Mouse (Mus musculus) mouse trophoblast stem cell (cell line): Measurements from ENCODE around the gene Galk1.

Source experiments
- in situ Hi-C, 2 experiments: fragments of 300-500 bp; cut with MseI, MboI; formaldehyde crosslinking; loops; 2 replicates in 1 of 2; 3 replicates in 1 of 2; pipeline ENCODE4 v1.15.1; 2025

Gene Galk1

GRCm38 (mm10) chr11:116012262-116012947, at the start of gene Galk1:
Gene Galk1, minus strand, starts transcription at chr11:116012719.
- in situ Hi-C loops, result no loop called here

GRCm38 (mm10) chr11:116061641-116062415, 49.3 kb upstream of the Galk1 start:
- in situ Hi-C loops, result no loop called here

- in situ Hi-C loops, result no loop called here
Observed at GRCm38 (mm10) chr11:116060596-116060995, 48.1 kb upstream of the Galk1 start.

GRCm38 (mm10) chr11:116059691-116060025, 47.1 kb upstream of the Galk1 start:
- in situ Hi-C loops, result no loop called here

- in situ Hi-C loops, result no loop called here
Observed at GRCm38 (mm10) chr11:116058868-116059690, 46.6 kb upstream of the Galk1 start.

- in situ Hi-C loops, result no loop called here
Observed at GRCm38 (mm10) chr11:116058022-116058614, 45.6 kb upstream of the Galk1 start.

- in situ Hi-C loops, result no loop called here
Observed at GRCm38 (mm10) chr11:116057237-116057881, 44.8 kb upstream of the Galk1 start.

GRCm38 (mm10) chr11:116055873-116056272, 43.4 kb upstream of the Galk1 start:
- in situ Hi-C loops, result no loop called here

GRCm38 (mm10) chr11:116053510-116054229, 41.2 kb upstream of the Galk1 start:
- in situ Hi-C loops, result no loop called here

- in situ Hi-C loops, result no loop called here
Observed at GRCm38 (mm10) chr11:116050196-116050595, 37.7 kb upstream of the Galk1 start.

- in situ Hi-C loops, result no loop called here
Observed at GRCm38 (mm10) chr11:116049610-116050009, 37.1 kb upstream of the Galk1 start.

GRCm38 (mm10) chr11:116045173-116045572, 32.7 kb upstream of the Galk1 start:
- in situ Hi-C loops, result no loop called here

- in situ Hi-C loops, result no loop called here
Observed at GRCm38 (mm10) chr11:116043286-116043685, 30.8 kb upstream of the Galk1 start.

GRCm38 (mm10) chr11:116042372-116043138, 30.0 kb upstream of the Galk1 start:
- in situ Hi-C loops, result no loop called here

- in situ Hi-C loops, result no loop called here
Observed at GRCm38 (mm10) chr11:116041833-116042232, 29.3 kb upstream of the Galk1 start.

- in situ Hi-C loops, result no loop called here
Observed at GRCm38 (mm10) chr11:116040593-116040992, 28.1 kb upstream of the Galk1 start.

- in situ Hi-C loops, result no loop called here
Observed at GRCm38 (mm10) chr11:116037826-116038225, 25.3 kb upstream of the Galk1 start.

GRCm38 (mm10) chr11:116036671-116037070, 24.2 kb upstream of the Galk1 start:
- in situ Hi-C loops, result no loop called here

- in situ Hi-C loops, result no loop called here
Observed at GRCm38 (mm10) chr11:116034584-116034983, 22.1 kb upstream of the Galk1 start.
